Mouse (Mus musculus) heart, adult 2 months (tissue): ENCODE measurements at regions not wholly inside any gene's neighbourhood (a gene's known extent, or its start where the extent isn't known, plus 50 kb on each side); places are given as distances from the start of the nearest gene placed in this dataset.

Experiments
- EP300 ChIP-seq: fragments of 200-500 bp; IDR thresholded peaks from 2 replicates; pipeline ENCODE4 v1.6.1; 2011; ENCODE audit warnings: low read depth, low read length, control low read depth; ENCODE audit not compliant: insufficient read depth
- POLR2A ChIP-seq: fragments of 200-500 bp; IDR thresholded peaks from 2 replicates; pipeline ENCODE4 v1.6.1; 2011; ENCODE audit warnings: mild to moderate bottlenecking, low read depth, low read length, control low read depth; ENCODE audit not compliant: insufficient read depth

DNA sequence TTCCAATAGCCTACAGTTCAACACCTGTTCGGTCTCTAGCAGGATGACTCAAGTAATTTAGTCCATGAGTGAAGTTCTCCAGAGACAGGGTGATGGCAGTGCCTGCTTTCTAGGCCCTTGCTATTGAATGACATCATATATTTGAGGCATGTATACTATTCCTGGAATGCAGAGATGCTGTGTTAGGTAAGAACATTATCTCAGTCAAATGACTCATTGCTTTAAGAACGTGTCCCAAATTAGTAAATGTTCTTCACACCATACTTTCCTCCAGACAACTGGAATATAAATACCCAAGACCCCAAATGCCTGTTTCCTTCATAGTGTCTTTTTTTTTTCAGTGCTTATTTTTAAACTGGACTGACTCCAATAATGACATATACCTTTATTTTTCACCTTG lies 1018.3 kb downstream of the Slc16a7 start:
- no peak for TF ChIP-seq POLR2A
- no peak for TF ChIP-seq EP300
